ENCODE assay signal across 14 mouse cellular contexts in the genomic region with DNA sequence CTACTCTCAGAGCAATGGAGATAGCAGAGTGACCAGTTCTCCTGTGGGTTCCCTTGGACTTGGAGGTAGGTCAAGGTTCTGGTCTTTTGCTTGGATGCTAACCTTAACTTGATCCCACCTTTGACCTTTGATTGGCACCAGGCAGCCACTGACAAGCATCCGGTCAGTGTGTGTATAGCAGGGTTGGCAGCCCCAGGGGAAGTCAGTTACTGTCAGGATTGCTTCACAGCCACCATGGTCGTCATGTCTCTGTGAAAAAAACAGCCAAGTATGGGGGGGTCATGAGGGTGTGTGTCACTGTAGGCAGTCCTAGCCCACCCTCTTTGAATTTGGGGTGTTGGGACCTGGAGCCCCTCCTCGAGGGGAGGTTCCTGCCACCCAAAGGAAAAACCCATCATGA.
A peak's percentile ranks its signal among the peaks of the same experiment; 100 is the strongest.
DNase-seq lines count a peak whose midpoint lies in the region; ATAC-seq and TF ChIP-seq lines count a peak whose summit lies in the region.
"Had no signal": no experiment of that assay in that cellular context is flagged by ENCODE, and none has a peak within 500 bp of the region (broad histone marks: within the 10 kb centered on the region; RNA-seq: fewer than 3 reads in every experiment).

No protein-coding gene starts in this region.

- peak overlapping the region; percentile 93 for H3K27ac ChIP-seq in left cerebral cortex, adult 2 months
- H3K27ac ChIP-seq: hindbrain, embryonic 14.5 days; intestine, embryonic 15.5 days; liver, embryonic 14.5 days; neural tube, embryonic 12.5 days had no signal

- DNase-seq in cerebellum, adult 9-11 months, result peak; percentile 57
- DNase-seq in cerebellum, adult 18-20 months, result no peak
- no peak for DNase-seq in left cerebral cortex, adult 2 months (ENCODE audit: extremely low spot score in 1 of 2, low spot score in 2 of 2)
- DNase-seq in left cerebral cortex, adult 11 months (ENCODE audit: low spot score), result no peak
- no peak for DNase-seq in heart, postnatal 25 days (ENCODE audit: low spot score)
- DNase-seq: adrenal gland, postnatal 25 days; lung, postnatal 14 days had no signal

- TF ChIP-seq CTCF in left cerebral cortex, adult 2 months (IDR thresholded peaks at IDR 0.05), result no peak

- intact Hi-C loops in left cerebral cortex, adult 2 months (cut with DNase I), result no loop called here
- intact Hi-C loops in heart, postnatal 25 days (cut with DNase I), result no loop called here

- no peak overlapping the region for H3K4me3 ChIP-seq in left cerebral cortex, adult 2 months
- H3K4me3 ChIP-seq: intestine, embryonic 15.5 days; neural tube, embryonic 12.5 days had no signal

- peak; percentile 58 for ATAC-seq in granulocyte monocyte progenitor cell, adult 5-6 weeks (replicated peaks; ENCODE audit: poor library complexity, severe bottlenecking)
- peak; percentile 40; the same call in 1 of the 2 replicates for ATAC-seq in neutrophil, adult 5-6 weeks (ENCODE audit: extremely low read depth, insufficient number of reproducible peaks, low FRiP score, poor library complexity, severe bottlenecking)
- ATAC-seq in erythroid progenitor cell, adult 5-6 weeks (replicated peaks; ENCODE audit: low FRiP score, poor library complexity, severe bottlenecking), result no peak
